14 mouse cellular contexts compared by ENCODE assay signal in genomic region chr4:137135792-137136191, GRCm38 (mm10).
A peak's percentile ranks its signal among the peaks of the same experiment; 100 is the strongest.
DNase-seq lines count a peak whose midpoint lies in the region; ATAC-seq and TF ChIP-seq lines count a peak whose summit lies in the region.
"Had no signal": no experiment of that assay in that cellular context is flagged by ENCODE, and none has a peak within 500 bp of the region (broad histone marks: within the 10 kb centered on the region; RNA-seq: fewer than 3 reads in every experiment).

No protein-coding gene starts in this region.

- H3K36me3 ChIP-seq in midbrain, postnatal 0 days (ENCODE audit: insufficient read depth, low read length), result no peaks in the 10 kb centered on the region
- H3K36me3 ChIP-seq in midbrain, embryonic 15.5 days (replicated peaks), result no peaks in the 10 kb centered on the region
- no peaks in the 10 kb centered on the region for H3K36me3 ChIP-seq in liver, embryonic 11.5 days (ENCODE audit: control insufficient read depth, insufficient read depth, low read length)
- H3K36me3 ChIP-seq: G1E; limb, embryonic 10.5 days had no signal

- H3K4me2 ChIP-seq in midbrain, postnatal 0 days (ENCODE audit: low read depth, low read length, poor library complexity, severe bottlenecking), result no peak overlapping the region
- H3K4me2 ChIP-seq in midbrain, embryonic 15.5 days, result no peak overlapping the region
- no peak overlapping the region for H3K4me2 ChIP-seq in liver, embryonic 11.5 days

- H3K9ac ChIP-seq in midbrain, postnatal 0 days (replicated peaks; ENCODE audit: low read length, poor library complexity, severe bottlenecking), result no peak overlapping the region
- H3K9ac ChIP-seq in midbrain, embryonic 15.5 days, result no peak overlapping the region
- H3K9ac ChIP-seq in liver, embryonic 11.5 days (ENCODE audit: low read depth, low read length), result no peak overlapping the region

- DNase-seq in cerebellum, adult 18-20 months, result peak; percentile 16 to 28
- no peak for DNase-seq in cerebellum, adult 11 months
- peak; percentile 41 for DNase-seq in midbrain, postnatal 0 days (ENCODE audit: low spot score)
- peak; percentile 81 to 87 for DNase-seq in cerebellum, postnatal 14 days
- peak; percentile 78 for DNase-seq in lung, postnatal 10 days
- no peak for DNase-seq in liver, embryonic 11.5 days (ENCODE audit: low spot score)
- no peak for DNase-seq in urinary bladder, postnatal 10 days (ENCODE audit: low spot score)
- DNase-seq: heart, adult 11 months; spleen, adult 18-20 months; thymus, adult 2 months had no signal

- H3K27ac ChIP-seq in midbrain, postnatal 0 days (ENCODE audit: low read depth, low read length), result no peak overlapping the region
- H3K27ac ChIP-seq in midbrain, embryonic 15.5 days, result no peak overlapping the region
- H3K27ac ChIP-seq in liver, embryonic 11.5 days (ENCODE audit: low read depth, low read length), result no peak overlapping the region
- H3K27ac ChIP-seq: limb, embryonic 10.5 days; macrophage had no signal

- TF ChIP-seq CTCF in midbrain, postnatal 0 days (IDR thresholded peaks at IDR 0.05), result no peak

- 62% methylated on average over 8 of the region's 8 CpGs for WGBS in midbrain, postnatal 0 days
- 70% methylated on average over 8 of the region's 8 CpGs for WGBS in midbrain, embryonic 15.5 days
- 64% methylated on average over 8 of the region's 8 CpGs for WGBS in liver, embryonic 11.5 days

- no peaks in the 10 kb centered on the region for H3K9me3 ChIP-seq in midbrain, postnatal 0 days (ENCODE audit: low read length)
- H3K9me3 ChIP-seq in midbrain, embryonic 15.5 days, result no peaks in the 10 kb centered on the region
- no peaks in the 10 kb centered on the region for H3K9me3 ChIP-seq in liver, embryonic 11.5 days (ENCODE audit: control insufficient read depth, low read length)
- H3K9me3 ChIP-seq: G1E; limb, embryonic 10.5 days had no signal

- H3K4me1 ChIP-seq in midbrain, postnatal 0 days (ENCODE audit: insufficient read depth, low read length), result no peaks in the 10 kb centered on the region
- H3K4me1 ChIP-seq in midbrain, embryonic 15.5 days, result no peaks in the 10 kb centered on the region
- H3K4me1 ChIP-seq in liver, embryonic 11.5 days (replicated peaks; ENCODE audit: control insufficient read depth, insufficient read depth, low read length), result peaks cover 5% of the 10 kb centered on the region; the same call in 1 of the 2 replicates

- ATAC-seq in midbrain, postnatal 0 days (ENCODE audit: low FRiP score), result no peak
- no peak for ATAC-seq in midbrain, embryonic 15.5 days (replicated peaks)
- ATAC-seq in liver, embryonic 11.5 days (replicated peaks; ENCODE audit: low FRiP score), result no peak

- H3K27me3 ChIP-seq in midbrain, postnatal 0 days (ENCODE audit: insufficient read depth, low read length), result no peaks in the 10 kb centered on the region
- no peaks in the 10 kb centered on the region for H3K27me3 ChIP-seq in midbrain, embryonic 15.5 days (replicated peaks)
- peaks cover 10% of the 10 kb centered on the region; the same call in 1 of the 2 replicates for H3K27me3 ChIP-seq in liver, embryonic 11.5 days (replicated peaks; ENCODE audit: control insufficient read depth, insufficient read depth, low read length)

- H3K4me3 ChIP-seq in midbrain, postnatal 0 days (ENCODE audit: low read depth, low read length), result no peak overlapping the region
- no peak overlapping the region for H3K4me3 ChIP-seq in midbrain, embryonic 15.5 days
- no peak overlapping the region for H3K4me3 ChIP-seq in liver, embryonic 11.5 days (ENCODE audit: low read depth, low read length)
- H3K4me3 ChIP-seq: limb, embryonic 10.5 days had no signal

Comparison
In these comparisons a context has a peak if more than half of its experiments do, and no peak if none do; other contexts are left out.
1. DNase-seq: peak in cerebellum, adult 18-20 months (2 of 2), midbrain, postnatal 0 days (single experiment), cerebellum, postnatal 14 days (2 of 2) and lung, postnatal 10 days (single experiment); none in cerebellum, adult 11 months (single experiment), liver, embryonic 11.5 days (single experiment) and urinary bladder, postnatal 10 days (single experiment).